Mouse (Mus musculus) natural killer cell, adult 2 months (primary cell): ENCODE results near the gene Gclc.
"Not testable (repeated sequence)": the region's sequence is repeated elsewhere in the genome, so short reads cannot be mapped to it uniquely, and the experiment has no call there.

Source experiments
- DNase-seq, 2 experiments: peaks; one replicate each; pipeline ENCODE4 v3.0.0; 2022; ENCODE audit warnings: low spot score in 2 of 2

Gclc gene

GRCm38 (mm10) chr9:77746315-77746714 is 8.0 kb upstream of the Gclc start:
- no peak for DNase-seq

GRCm38 (mm10) chr9:77748292-77748691 is 6.0 kb upstream of the Gclc start:
- DNase-seq: not testable (repeated sequence)

GRCm38 (mm10) chr9:77750133-77751060 is 3.9 kb upstream of the Gclc start:
- peak; percentile 81 to 90 for DNase-seq

GRCm38 (mm10) chr9:77751091-77751521 is 3.2 kb upstream of the Gclc start:
- peak; percentile 5 to 46 for DNase-seq

DNA sequence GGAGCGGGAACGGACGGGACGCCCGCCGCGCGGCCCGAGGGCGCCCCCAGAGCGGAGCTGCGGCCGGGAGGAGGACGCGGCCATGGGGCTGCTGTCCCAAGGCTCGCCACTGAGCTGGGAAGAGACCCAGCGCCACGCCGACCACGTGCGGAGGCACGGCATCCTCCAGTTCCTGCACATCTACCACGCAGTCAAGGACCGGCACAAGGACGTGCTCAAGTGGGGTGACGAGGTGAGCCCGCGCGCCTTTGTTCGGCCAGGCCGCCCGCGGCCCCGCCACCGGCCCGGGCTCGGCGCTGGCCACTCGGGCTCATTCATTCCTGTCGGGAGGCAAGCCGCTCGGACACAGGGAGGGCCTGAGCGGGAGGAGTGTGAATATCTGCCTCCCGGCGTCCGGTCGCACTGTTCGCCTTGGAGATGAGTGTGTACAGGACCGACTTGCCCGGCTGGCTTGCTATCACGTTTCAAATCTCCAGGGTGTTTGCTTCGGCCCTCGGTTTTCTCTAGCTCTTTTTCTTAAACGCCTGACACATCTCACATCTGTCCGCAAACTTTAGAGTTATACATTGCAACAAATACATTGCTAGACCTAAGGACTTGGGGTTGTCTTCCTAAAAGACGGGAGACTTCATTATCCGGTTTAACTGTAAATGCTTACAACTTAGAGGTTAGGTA is 530 bp downstream of the Gclc start:
- DNase-seq: no peak

- no peak for DNase-seq
These were observed 1.1 kb downstream of the Gclc start for GRCm38 (mm10) chr9:77755403-77755784.

GRCm38 (mm10) chr9:77756076-77756475 is 1.7 kb downstream of the Gclc start:
- DNase-seq: peak in 1 of 2 experiments; percentile 14

GRCm38 (mm10) chr9:77757331-77757730 is 3.0 kb downstream of the Gclc start:
- DNase-seq: no peak

DNA sequence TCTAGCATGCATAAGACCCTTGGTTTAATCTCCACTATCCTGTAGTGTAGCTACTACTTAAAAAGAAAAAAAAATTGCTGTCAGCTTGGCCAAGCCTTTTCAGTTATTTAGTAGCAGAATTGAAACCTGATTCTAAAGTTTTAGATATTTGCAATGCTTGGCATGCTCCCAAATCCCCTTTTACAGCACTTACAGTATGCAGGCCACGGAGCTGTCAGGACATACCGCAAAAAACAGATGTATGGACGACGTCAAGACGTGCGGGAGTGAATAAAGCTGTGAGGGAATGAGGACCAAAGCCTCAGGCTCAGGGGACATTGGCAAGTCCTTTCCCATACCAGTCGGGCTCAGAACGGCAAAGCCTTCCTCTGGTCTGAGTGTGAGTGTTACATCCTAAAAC is 4.1 kb downstream of the Gclc start:
- DNase-seq: no peak

DNA sequence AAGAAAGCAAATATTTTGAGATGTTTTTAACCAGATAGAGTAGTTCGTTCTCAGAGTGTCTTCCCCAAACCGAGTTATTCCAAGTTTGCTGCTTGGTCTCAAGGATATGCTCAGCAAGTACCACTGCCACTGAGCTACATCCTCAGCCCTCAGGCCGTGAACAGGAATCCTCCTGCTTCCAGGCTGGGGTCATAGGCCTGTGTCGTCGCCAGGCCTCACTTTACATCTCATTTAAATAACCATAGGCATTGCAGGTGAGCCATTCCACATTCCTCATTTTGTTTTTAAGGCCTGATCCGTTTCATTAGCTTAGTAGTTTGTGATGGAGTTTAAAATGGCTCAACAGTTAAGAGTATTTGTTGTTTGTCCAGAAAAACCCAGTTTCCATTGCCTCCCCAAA is 4.8 kb downstream of the Gclc start:
- no peak for DNase-seq

DNA sequence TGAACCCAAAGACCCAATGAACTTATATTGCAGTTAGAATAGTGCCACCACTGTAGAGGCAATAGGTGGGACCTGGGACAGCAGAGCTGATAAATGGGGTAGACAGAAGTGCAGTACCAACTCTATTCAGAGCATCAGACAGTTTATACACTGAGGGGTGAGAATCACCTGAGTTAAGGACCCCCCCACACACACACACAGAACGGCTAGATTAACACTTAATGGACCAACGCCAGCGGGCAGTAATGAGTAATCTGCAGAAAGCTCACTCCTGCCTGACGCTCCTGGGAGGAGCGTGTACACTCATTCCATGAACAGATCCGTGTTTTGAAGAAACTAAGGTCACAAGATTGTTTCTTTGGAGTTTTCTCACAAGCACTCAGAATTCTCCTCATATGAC is 5.4 kb downstream of the Gclc start:
- DNase-seq: no peak

GRCm38 (mm10) chr9:77766218-77766617 is 11.9 kb downstream of the Gclc start:
- DNase-seq: no peak

GRCm38 (mm10) chr9:77766767-77767166 is 12.4 kb downstream of the Gclc start:
- DNase-seq: no peak

GRCm38 (mm10) chr9:77770909-77771308 is 16.6 kb downstream of the Gclc start:
- no peak for DNase-seq

GRCm38 (mm10) chr9:77771330-77771729 is 17.0 kb downstream of the Gclc start:
- DNase-seq: no peak

DNA sequence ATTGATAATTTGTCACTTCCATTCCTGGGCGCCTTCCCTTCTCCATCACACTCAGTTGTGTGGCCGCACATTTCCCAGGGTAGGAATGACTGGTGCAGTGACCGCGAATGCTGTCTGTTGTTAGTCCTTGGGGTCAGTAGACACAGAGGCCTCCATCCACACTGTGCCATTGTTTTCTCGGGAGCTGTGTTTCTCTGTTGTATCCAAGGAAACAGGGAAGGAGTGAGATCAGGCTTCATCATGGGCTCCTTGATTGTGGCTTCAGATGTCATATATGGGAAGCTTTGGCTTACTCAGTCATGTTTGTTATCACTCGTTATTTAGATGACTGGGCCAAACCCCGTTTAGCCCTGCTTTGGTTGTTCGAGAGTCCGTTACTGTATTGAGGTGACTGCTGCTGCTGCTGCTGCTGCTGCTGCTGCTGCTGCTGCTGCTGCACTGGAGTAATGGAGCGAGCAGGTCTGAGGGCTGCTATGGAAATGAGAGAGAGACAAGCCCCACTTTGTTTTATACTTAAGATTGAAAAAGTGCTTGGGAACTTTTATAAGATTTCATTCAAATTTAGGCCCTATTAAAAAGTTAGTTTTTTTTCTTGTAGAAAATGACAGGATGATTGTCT is 17.5 kb downstream of the Gclc start:
- DNase-seq: no peak

DNA sequence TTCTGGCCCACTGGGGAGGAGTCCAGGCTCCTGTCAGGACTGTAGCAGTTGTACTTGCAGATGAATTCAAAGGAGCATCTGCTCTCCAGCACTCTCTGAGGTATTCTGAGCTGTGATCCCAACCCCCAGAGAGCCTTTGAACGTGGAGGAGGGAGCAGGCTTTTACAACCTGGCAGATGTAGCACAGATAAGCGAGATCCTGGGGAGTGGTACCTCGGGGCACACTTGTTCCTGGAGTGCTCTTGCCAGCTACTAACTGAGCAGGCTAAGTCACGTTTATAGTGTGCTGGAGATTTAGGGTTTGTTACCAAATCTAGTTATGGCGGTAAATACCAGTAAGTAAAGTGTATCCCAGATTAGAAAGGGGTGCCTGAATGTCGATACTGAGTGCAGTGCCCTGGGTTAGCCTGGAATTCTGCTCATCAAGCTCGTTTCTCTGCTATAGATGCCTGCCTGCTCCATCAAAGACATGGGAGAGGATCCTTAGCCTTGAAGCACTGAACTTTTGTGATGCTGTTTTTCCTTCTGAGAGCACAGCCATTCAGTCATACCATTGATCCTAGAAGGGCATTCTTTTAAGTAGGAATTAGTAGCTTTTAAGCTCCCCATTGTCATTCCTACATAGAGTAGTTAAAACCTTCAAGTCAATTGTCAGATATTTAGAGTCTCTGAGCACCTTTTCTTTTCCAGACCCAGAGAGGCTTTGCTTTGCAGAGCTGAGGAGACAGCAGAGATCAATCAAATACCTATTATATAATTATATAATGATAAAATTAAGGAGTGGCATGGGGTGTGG is 22.6 kb downstream of the Gclc start:
- no peak for DNase-seq

GRCm38 (mm10) chr9:77777622-77778021 is 23.3 kb downstream of the Gclc start:
- DNase-seq: no peak

GRCm38 (mm10) chr9:77779711-77780110 is 25.4 kb downstream of the Gclc start:
- DNase-seq: no peak

DNA sequence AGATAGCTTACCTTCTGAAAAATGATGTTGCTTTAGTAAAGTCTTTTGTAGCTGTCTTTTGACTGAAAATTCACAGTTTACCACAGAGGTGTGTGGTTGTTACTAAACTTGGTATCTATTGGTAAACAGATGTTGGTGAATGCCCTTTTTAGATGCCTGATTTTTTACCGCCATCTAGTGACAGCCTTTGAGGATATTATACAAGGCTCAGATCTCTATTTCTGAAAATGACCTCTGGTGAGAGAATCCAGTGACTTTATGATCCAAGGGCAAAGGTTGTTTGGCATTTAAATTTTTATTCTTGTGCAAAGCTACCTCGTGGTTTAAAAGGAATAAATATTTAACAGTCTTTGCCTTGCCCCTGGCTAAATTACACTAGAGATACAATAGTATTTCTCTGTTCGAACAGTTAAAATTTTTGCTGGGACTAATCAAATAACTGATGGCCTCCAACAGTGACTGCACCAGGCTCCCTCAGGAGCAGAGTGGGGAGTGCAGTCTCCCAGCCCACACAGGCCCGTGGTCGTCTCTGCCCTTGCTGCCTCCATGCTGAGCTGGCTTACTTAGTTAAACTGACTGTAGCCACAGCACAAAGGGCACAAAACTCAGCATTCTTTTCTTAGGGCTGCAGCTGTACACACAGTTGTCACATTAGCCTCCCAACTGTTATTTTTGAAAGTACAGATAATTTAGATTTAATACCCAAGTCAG is 27.3 kb downstream of the Gclc start:
- no peak for DNase-seq

DNA sequence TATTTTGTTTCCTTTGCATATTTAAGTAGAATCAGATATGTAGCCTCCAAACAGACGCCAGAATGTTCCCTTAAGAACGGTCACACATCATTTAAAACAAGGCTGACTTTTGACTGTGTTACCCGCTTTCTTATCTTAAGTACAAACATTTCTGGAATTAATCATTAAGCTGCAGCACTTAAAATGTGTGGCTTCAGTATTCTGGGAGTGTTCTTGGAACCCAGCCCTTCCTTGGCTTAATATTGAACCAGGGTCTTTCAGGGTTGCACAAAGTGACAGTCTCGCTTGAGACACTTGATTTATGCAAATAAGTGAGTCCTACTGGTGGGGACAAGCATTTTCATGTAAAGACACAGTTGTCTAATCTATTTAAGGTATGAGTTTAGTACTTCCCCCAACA is 27.9 kb downstream of the Gclc start:
- no peak for DNase-seq
